Mouse (Mus musculus): ENCODE measurements at regions not wholly inside any gene's neighbourhood (a gene's known extent, or its start where the extent isn't known, plus 50 kb on each side); places are given as distances from the start of the nearest gene placed in this dataset.

DNA sequence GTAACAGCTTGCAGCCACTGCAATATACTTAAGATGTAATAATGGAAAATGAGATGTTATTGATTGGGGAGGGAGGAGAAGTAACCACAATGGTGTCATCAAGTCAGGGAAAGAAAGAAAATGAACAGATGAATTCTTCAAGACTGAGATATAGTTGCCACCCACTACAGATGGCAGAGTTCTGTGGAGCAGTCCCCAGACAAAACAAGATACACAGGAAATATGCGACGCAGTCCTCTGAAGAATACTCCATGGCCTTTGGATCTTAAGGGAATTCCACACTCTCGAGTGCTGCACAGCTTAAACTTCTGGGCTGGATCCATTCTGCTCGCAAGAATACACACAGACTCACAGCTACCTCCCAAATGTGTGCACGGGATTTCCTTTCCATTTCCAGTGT, 113.4 kb downstream of the Sox4 start:
- TF ChIP-seq CHD1 (IDR thresholded peaks at IDR 0.05; ENCODE audit: low read depth, low read length) (no peak), ZC3H11A (IDR thresholded peaks at IDR 0.05; ENCODE audit: low read depth, low read length) (no peak), MXI1 (IDR thresholded peaks at IDR 0.05; ENCODE audit: low read depth, low read length) (no peak), JUN (IDR thresholded peaks at IDR 0.05; ENCODE audit: insufficient read depth, low read depth, low read length) (no peak), PAX5 (IDR thresholded peaks at IDR 0.05; ENCODE audit: low read length) (no peak), MAX (IDR thresholded peaks at IDR 0.05; ENCODE audit: low read length) (no peak), USF1 (IDR thresholded peaks at IDR 0.05; ENCODE audit: low read depth, low read length) (no peak), RCOR1 (conservative IDR thresholded peaks at IDR 0.05; ENCODE audit: low read depth, low read length) (no peak), CHD2 (IDR thresholded peaks at IDR 0.05; ENCODE audit: low read length) (no peak), UBTF (IDR thresholded peaks at IDR 0.05; ENCODE audit: low read depth, low read length) (no peak), MAFK (IDR thresholded peaks at IDR 0.05; ENCODE audit: insufficient replicate concordance, low read length) (no peak), USF2 (conservative IDR thresholded peaks at IDR 0.05; ENCODE audit: low read depth, low read length) (no peak), TCF12 (IDR thresholded peaks at IDR 0.05; ENCODE audit: low read depth, low read length) (no peak), GABPA (IDR thresholded peaks at IDR 0.05; ENCODE audit: insufficient replicate concordance, low read depth, low read length) (no peak), IRF4 (IDR thresholded peaks at IDR 0.05; ENCODE audit: low read depth, low read length) (no peak), ZMIZ1 (IDR thresholded peaks at IDR 0.05; ENCODE audit: low read depth, low read length) (no peak), NELFE (IDR thresholded peaks at IDR 0.05; ENCODE audit: low read depth, low read length) (no peak), POLR2AphosphoS2 (IDR thresholded peaks at IDR 0.05; ENCODE audit: low read depth, low read length) (no peak), SIN3A (IDR thresholded peaks at IDR 0.05; ENCODE audit: low read length) (no peak)
- in situ Hi-C loops (cut with MboI; ENCODE audit: low pct_ligation_motif_present, low pct_unique_long_range_greater_than_20kb, low sequenced_read_pairs) (no loop called here), dilution Hi-C loops (cut with MboI; ENCODE audit: extremely low pct_ligation_motif_present, extremely low pct_unique_long_range_greater_than_20kb, low sequenced_read_pairs) (no loop called here)
- Histone ChIP-seq H3K9me3 (replicated peaks; ENCODE audit: low read length) (no peaks in the 10 kb centered on the region), H3K36me3 (replicated peaks in 1 of 2; ENCODE audit: control insufficient read depth in 1 of 2, insufficient read depth in 1 of 2, low read length in 1 of 2) (no peaks in the 10 kb centered on the region), H3K4me1 (ENCODE audit: control insufficient read depth in 1 of 2, insufficient read depth in 2 of 2) (peaks cover 5 to 12% of the 10 kb centered on the region in 2 experiments; a peak in 2 of 4 replicates), H3K9ac (ENCODE audit: insufficient read depth, low read depth) (no peak overlapping the region), H3K27me3 (replicated peaks) (no peaks in the 10 kb centered on the region), H3K27ac (ENCODE audit: insufficient read depth, low read depth) (no peak overlapping the region), H3K4me2 (ENCODE audit: insufficient read depth, low read depth, poor library complexity, severe bottlenecking) (no peak overlapping the region), H3K4me3 (replicated peaks in 1 of 3; ENCODE audit: low read depth in 2 of 3, low read length in 2 of 3, poor library complexity in 1 of 3) (no peak overlapping the region), H3K79me2 (replicated peaks; ENCODE audit: control insufficient read depth, extremely low read depth, insufficient read depth, poor library complexity, severe bottlenecking) (no peaks in the 10 kb centered on the region)
- no peak for DNase-seq (ENCODE audit: extremely low read depth)

DNA sequence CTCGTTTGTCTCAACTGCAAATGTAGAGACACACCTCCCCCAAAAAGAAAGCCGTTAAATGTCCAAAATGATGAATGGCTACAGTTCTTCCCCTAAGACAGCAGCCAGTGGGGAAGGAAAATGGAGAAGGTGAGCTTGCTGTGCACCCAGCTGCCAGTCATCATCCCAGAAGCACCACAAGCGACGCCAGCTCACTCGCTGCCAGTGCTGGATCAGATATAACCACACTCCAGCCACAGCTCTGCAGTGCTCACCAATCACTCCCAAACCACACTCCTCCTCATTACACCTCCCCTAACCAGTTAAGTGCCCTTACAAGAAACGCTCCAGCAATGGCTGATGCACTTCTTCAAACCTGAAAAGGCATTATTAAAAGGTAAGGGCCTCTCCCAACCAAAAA, 114.4 kb downstream of the Sox4 start:
- no peak overlapping the region for H3K4me2 ChIP-seq (ENCODE audit: insufficient read depth, low read depth, poor library complexity, severe bottlenecking)
- DNase-seq (ENCODE audit: extremely low read depth) = no peak

More for the DNA sequence above, 114.4 kb downstream of the Sox4 start:
- Histone ChIP-seq H3K79me2 (replicated peaks; ENCODE audit: control insufficient read depth, extremely low read depth, insufficient read depth, poor library complexity, severe bottlenecking) (no peaks in the 10 kb centered on the region), H3K27ac (ENCODE audit: insufficient read depth, low read depth) (no peak overlapping the region), H3K27me3 (replicated peaks) (no peaks in the 10 kb centered on the region), H3K4me1 (ENCODE audit: control insufficient read depth in 1 of 2, insufficient read depth in 2 of 2) (peaks cover 5 to 12% of the 10 kb centered on the region in 2 experiments; a peak in 2 of 4 replicates), H3K36me3 (replicated peaks in 1 of 2; ENCODE audit: control insufficient read depth in 1 of 2, insufficient read depth in 1 of 2, low read length in 1 of 2) (no peaks in the 10 kb centered on the region), H3K9ac (ENCODE audit: insufficient read depth, low read depth) (no peak overlapping the region), H3K9me3 (replicated peaks; ENCODE audit: low read length) (no peaks in the 10 kb centered on the region), H3K4me3 (replicated peaks in 1 of 3; ENCODE audit: low read depth in 2 of 3, low read length in 2 of 3, poor library complexity in 1 of 3) (no peak overlapping the region)
- TF ChIP-seq ZC3H11A (IDR thresholded peaks at IDR 0.05; ENCODE audit: low read depth, low read length) (no peak), ETS1 (conservative IDR thresholded peaks at IDR 0.05; ENCODE audit: low read depth, low read length) (no peak)
- dilution Hi-C loops (cut with MboI; ENCODE audit: extremely low pct_ligation_motif_present, extremely low pct_unique_long_range_greater_than_20kb, low sequenced_read_pairs) (no loop called here), in situ Hi-C loops (cut with MboI; ENCODE audit: low pct_ligation_motif_present, low pct_unique_long_range_greater_than_20kb, low sequenced_read_pairs) (no loop called here)

All from CH12.LX (cell line).